Mouse (Mus musculus) heart, postnatal 0 days (tissue): ENCODE results near the gene Lrrc75a. TPM values are rescaled to one million over a fixed set of nuclear protein-coding genes. Genes with fewer than 3 reads are reported as not detected.
A peak's percentile ranks its signal among the peaks of the same experiment; 100 is the strongest.

ENCODE experiments used
- ATAC-seq: fragments of 200-750 bp; cut with Nextera tagmentation; 2 replicates; pipeline ENCODE4 v1.8.0; 2017; ENCODE audit warnings: low read depth, moderate number of reproducible peaks, moderate library complexity; ENCODE audit not compliant: insufficient read depth
- DNase-seq: peaks from one replicate; pipeline ENCODE4 v3.0.0-alpha.2; 2016; ENCODE audit warnings: low spot score
- H3K27ac ChIP-seq: fragments of 300-500 bp; sonication (generic); 2 replicates; pipeline ENCODE4 v1.5.1; 2014; ENCODE audit warnings: low read depth, mild to moderate bottlenecking
- H3K27me3 ChIP-seq: fragments of 300-500 bp; sonication (generic); 2 replicates; pipeline ENCODE4 v1.6.1; 2014; ENCODE audit warnings: low read length, mixed read lengths; ENCODE audit not compliant: control insufficient read depth, insufficient read depth
- H3K36me3 ChIP-seq: fragments of 300-500 bp; sonication (generic); replicated peaks from 2 replicates; pipeline ENCODE4 v1.6.1; 2014; ENCODE audit warnings: low read length, mixed read lengths; ENCODE audit not compliant: control insufficient read depth, insufficient read depth
- H3K4me1 ChIP-seq: fragments of 300-500 bp; sonication (generic); 2 replicates; pipeline ENCODE4 v1.6.1; 2014; ENCODE audit warnings: antibody characterized with exemption; ENCODE audit not compliant: control insufficient read depth, insufficient read depth
- H3K4me2 ChIP-seq: fragments of 300-500 bp; sonication (generic); 2 replicates; pipeline ENCODE4 v1.6.1; 2014; ENCODE audit warnings: low read depth, mild to moderate bottlenecking, low read length, moderate library complexity
- H3K4me3 ChIP-seq: fragments of 300-500 bp; sonication (generic); 2 replicates; pipeline ENCODE4 v1.5.1; 2014; ENCODE audit warnings: low read depth, low read length
- H3K9ac ChIP-seq: fragments of 300-500 bp; sonication (generic); replicated peaks from 2 replicates; pipeline ENCODE4 v1.6.1; 2014; ENCODE audit warnings: low read depth, low read length, mixed read lengths
- H3K9me3 ChIP-seq: fragments of 300-500 bp; sonication (generic); replicated peaks from 2 replicates; pipeline ENCODE4 v1.6.1; 2016; ENCODE audit warnings: low read length; ENCODE audit not compliant: control insufficient read depth
- CTCF ChIP-seq: IDR thresholded peaks from 2 replicates; pipeline ENCODE4 v1.5.1; 2016; ENCODE audit warnings: antibody characterized with exemption, control low read depth, low read depth
- EP300 ChIP-seq: IDR thresholded peaks from 2 replicates; pipeline ENCODE4 v1.6.1; 2016; ENCODE audit warnings: antibody characterized with exemption, low read depth
- WGBS: fragments of 180-500 bp; shearing (Covaris S2); extraction: QIAGEN DNeasy Blood & Tissue Kit; methylation state at CpG from one replicate; pipeline ENCODE4 v1.1.7; 2014; 5-methylcytosine and 5-hydroxymethylcytosine counted together
- polyA plus RNA-seq: library from polyadenylated mRNA; unstranded; fragments of >200 nt; fragmentation: Nextera tagmentation; extraction: Ambion mirVana; gene quantifications from 2 replicates; pipeline ENCODE4 v1.2.1, GENCODE M21; 2015
- total RNA-seq: library from RNA; depleted of rRNA; stranded (reverse); fragments of >200 nt; gene quantifications from 2 replicates; pipeline ENCODE4 v1.2.3, GENCODE M21; 2014; ENCODE audit warnings: low replicate concordance

Lrrc75a gene
- total and polyA plus RNA-seq, 2 experiments from 2014 or later: 9.6 to 33.9 TPM

DNA sequence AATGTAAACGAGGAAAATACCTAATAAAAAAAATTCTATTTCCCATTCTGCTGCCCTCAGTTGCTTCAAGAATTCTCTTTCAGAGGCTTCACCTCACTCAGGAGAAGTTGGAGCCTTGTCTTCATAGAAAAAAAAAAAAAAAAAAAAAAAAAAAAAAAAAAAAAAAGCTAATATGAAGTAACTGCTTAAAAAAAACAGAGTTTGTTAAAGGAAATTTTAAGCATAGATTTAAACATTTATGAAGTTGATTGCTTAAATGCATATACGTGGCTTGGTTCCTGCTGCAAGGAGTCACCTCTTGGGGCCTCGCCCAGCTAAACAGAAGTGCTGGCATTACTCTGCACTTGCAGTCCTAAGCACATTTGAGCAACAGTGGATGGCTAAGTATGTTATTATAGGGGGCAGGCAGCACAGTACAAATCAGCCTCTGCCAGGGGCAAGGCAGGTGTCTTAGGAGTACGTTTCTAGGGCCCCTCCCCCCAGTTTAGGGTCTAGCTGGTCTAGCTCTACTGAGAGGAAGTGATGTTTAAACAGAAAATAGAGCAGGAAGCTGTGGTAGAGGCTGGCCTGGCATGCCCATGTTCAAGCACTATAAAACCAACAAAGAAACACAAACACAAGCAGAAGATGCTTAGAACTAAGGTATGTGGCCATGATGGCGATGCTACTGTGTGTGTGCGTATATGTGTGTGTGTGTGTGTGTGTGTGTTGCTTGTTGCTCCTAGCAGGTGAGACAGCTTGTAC lies 74.2 kb downstream of the Lrrc75a start, which contains the start of gene Trpv2:
Trpv2 (plus strand) TSS at position 528 of the 744 bp plus-strand sequence.
- no peak for ATAC-seq
- Histone ChIP-seq H3K27ac (no peak within 1 kb of the TSS; the same call in 1 of the 2 replicates), H3K9ac (no peak within 1 kb of the TSS), H3K4me2 (peak within 1 kb of the TSS; percentile 88), H3K27me3 (no peaks in the 10 kb centered on the region), H3K36me3 (no peaks in the 10 kb centered on the region), H3K4me3 (peak within 1 kb of the TSS; percentile 55), H3K4me1 (no peaks in the 10 kb centered on the region), H3K9me3 (no peaks in the 10 kb centered on the region)
- DNase-seq: no peak
- TF ChIP-seq EP300: no peak
- no peak for TF ChIP-seq CTCF
- WGBS: 70% methylated on average over 6 of the region's 6 CpGs

GRCm38 (mm10) chr11:62568300-62568699 lies 80.0 kb downstream of the Lrrc75a start:
- ATAC-seq (no peak), DNase-seq (no peak)
- WGBS: 67% methylated on average over 3 of the region's 3 CpGs
- Histone ChIP-seq H3K4me2 (no peak overlapping the region), H3K4me1 (no peaks in the 10 kb centered on the region), H3K27me3 (no peaks in the 10 kb centered on the region), H3K36me3 (no peaks in the 10 kb centered on the region), H3K9me3 (no peaks in the 10 kb centered on the region), H3K9ac (no peak overlapping the region), H3K27ac (no peak overlapping the region), H3K4me3 (no peak overlapping the region)
- TF ChIP-seq EP300: no peak
- no peak for TF ChIP-seq CTCF

DNA sequence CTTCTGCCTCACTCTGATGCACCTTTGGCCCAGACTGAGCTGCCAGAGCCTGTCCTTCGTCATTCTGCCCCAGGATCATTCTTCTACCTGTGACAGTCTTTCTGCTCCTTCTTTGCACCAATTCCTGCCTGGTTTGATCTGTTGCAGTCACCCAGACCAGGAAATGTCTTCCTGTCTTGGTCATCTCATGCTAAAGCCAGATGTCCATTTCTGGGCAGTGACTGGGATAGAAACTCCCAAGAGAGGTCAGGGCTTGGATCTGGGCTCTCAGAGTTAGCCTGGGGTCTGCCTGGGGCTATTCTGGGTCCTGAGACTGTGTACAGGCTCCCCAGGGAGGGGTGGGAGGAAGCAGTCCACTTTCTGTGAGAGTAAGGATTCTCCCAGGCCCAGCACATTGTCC lies 82.1 kb downstream of the Lrrc75a start:
- no peak for ATAC-seq
- DNase-seq: no peak

GRCm38 (mm10) chr11:62565747-62566146 lies 82.6 kb downstream of the Lrrc75a start:
- Histone ChIP-seq H3K27ac (no peak overlapping the region), H3K9me3 (no peaks in the 10 kb centered on the region), H3K9ac (no peak overlapping the region), H3K27me3 (no peaks in the 10 kb centered on the region), H3K4me1 (no peaks in the 10 kb centered on the region), H3K36me3 (no peaks in the 10 kb centered on the region), H3K4me3 (no peak overlapping the region), H3K4me2 (no peak overlapping the region)
- no peak for DNase-seq
- peak; percentile 20; the same call in 1 of the 2 replicates for ATAC-seq
- 54% methylated on average over 7 of the region's 7 CpGs for WGBS
- TF ChIP-seq EP300: no peak
- TF ChIP-seq CTCF: no peak

More for the DNA sequence above, 82.1 kb downstream of the Lrrc75a start:
- no peaks in the 10 kb centered on the region for H3K36me3 ChIP-seq
- H3K4me3 ChIP-seq: no peak overlapping the region
- H3K4me1 ChIP-seq: no peaks in the 10 kb centered on the region
- H3K27ac ChIP-seq: no peak overlapping the region
- no peak for TF ChIP-seq CTCF
- TF ChIP-seq EP300: no peak
- no peak overlapping the region for H3K9ac ChIP-seq
- WGBS: 38% methylated on average over 1 of the region's 1 CpGs
- H3K4me2 ChIP-seq: no peak overlapping the region
- no peaks in the 10 kb centered on the region for H3K27me3 ChIP-seq
- H3K9me3 ChIP-seq: no peaks in the 10 kb centered on the region

GRCm38 (mm10) chr11:62563590-62563989 lies 84.7 kb downstream of the Lrrc75a start:
- Histone ChIP-seq H3K27me3 (no peaks in the 10 kb centered on the region), H3K4me2 (no peak overlapping the region), H3K36me3 (no peaks in the 10 kb centered on the region), H3K4me3 (no peak overlapping the region), H3K9ac (no peak overlapping the region), H3K4me1 (no peaks in the 10 kb centered on the region), H3K9me3 (no peaks in the 10 kb centered on the region), H3K27ac (no peak overlapping the region)
- TF ChIP-seq CTCF (no peak), EP300 (no peak)
- DNase-seq (no peak), ATAC-seq (no peak)
- 80% methylated on average over 2 of the region's 2 CpGs for WGBS
